Mouse (Mus musculus) urinary bladder, postnatal 25 days (tissue): Measurements from ENCODE around the gene Nup98.

ENCODE experiments used
- DNase-seq: peaks from one replicate; pipeline ENCODE4 v3.0.0; 2022; ENCODE audit warnings: low spot score

Nup98 gene

GRCm38 (mm10) chr7:102209756-102210721 lies at the start of gene Nup98, which contains the start of gene Pgap2:
Gene Nup98 (minus strand): TSS chr7:102210176.
Gene Pgap2 (plus strand): TSS chr7:102210208.
- peak; percentile 98 for DNase-seq

GRCm38 (mm10) chr7:102258753-102259152 lies 48.8 kb upstream of the Nup98 start:
- no peak for DNase-seq

- peak; percentile 81 for DNase-seq
Measured at GRCm38 (mm10) chr7:102258189-102258588, 48.2 kb upstream of the Nup98 start.

- DNase-seq = no peak
Measured at GRCm38 (mm10) chr7:102256636-102257035, 46.7 kb upstream of the Nup98 start.

GRCm38 (mm10) chr7:102255954-102256353 lies 46.0 kb upstream of the Nup98 start, which contains the start of gene Rhog:
Gene Rhog (minus strand): TSS chr7:102256054.
- DNase-seq = no peak

- no peak for DNase-seq
Measured at GRCm38 (mm10) chr7:102253631-102254030, 43.7 kb upstream of the Nup98 start.

- peak; percentile 89 for DNase-seq
Measured at GRCm38 (mm10) chr7:102250631-102251214, 40.7 kb upstream of the Nup98 start.

GRCm38 (mm10) chr7:102249896-102250630 lies 40.1 kb upstream of the Nup98 start:
- peak; percentile 69 for DNase-seq

GRCm38 (mm10) chr7:102249531-102249895 lies 39.5 kb upstream of the Nup98 start:
- no peak for DNase-seq

- no peak for DNase-seq
Measured at GRCm38 (mm10) chr7:102248691-102249404, 38.9 kb upstream of the Nup98 start.

GRCm38 (mm10) chr7:102246956-102247797 lies 37.2 kb upstream of the Nup98 start:
- DNase-seq = no peak

GRCm38 (mm10) chr7:102246265-102246664 lies 36.3 kb upstream of the Nup98 start:
- no peak for DNase-seq

GRCm38 (mm10) chr7:102245775-102246174 lies 35.8 kb upstream of the Nup98 start:
- no peak for DNase-seq

GRCm38 (mm10) chr7:102244782-102245535 lies 35.0 kb upstream of the Nup98 start:
- no peak for DNase-seq

- no peak for DNase-seq
Measured at GRCm38 (mm10) chr7:102243870-102244269, 33.9 kb upstream of the Nup98 start.

- no peak for DNase-seq
Measured at GRCm38 (mm10) chr7:102242917-102243316, 32.9 kb upstream of the Nup98 start.

- DNase-seq = no peak
Measured at GRCm38 (mm10) chr7:102242371-102242770, 32.4 kb upstream of the Nup98 start.

GRCm38 (mm10) chr7:102239591-102239990 lies 29.6 kb upstream of the Nup98 start:
- no peak for DNase-seq

- DNase-seq = no peak
Measured at GRCm38 (mm10) chr7:102238686-102239286, 28.8 kb upstream of the Nup98 start.

- DNase-seq = no peak
Measured at GRCm38 (mm10) chr7:102233059-102233458, 23.1 kb upstream of the Nup98 start.
